Mouse (Mus musculus): Measurements from ENCODE around the gene Pmp22.

DNA sequence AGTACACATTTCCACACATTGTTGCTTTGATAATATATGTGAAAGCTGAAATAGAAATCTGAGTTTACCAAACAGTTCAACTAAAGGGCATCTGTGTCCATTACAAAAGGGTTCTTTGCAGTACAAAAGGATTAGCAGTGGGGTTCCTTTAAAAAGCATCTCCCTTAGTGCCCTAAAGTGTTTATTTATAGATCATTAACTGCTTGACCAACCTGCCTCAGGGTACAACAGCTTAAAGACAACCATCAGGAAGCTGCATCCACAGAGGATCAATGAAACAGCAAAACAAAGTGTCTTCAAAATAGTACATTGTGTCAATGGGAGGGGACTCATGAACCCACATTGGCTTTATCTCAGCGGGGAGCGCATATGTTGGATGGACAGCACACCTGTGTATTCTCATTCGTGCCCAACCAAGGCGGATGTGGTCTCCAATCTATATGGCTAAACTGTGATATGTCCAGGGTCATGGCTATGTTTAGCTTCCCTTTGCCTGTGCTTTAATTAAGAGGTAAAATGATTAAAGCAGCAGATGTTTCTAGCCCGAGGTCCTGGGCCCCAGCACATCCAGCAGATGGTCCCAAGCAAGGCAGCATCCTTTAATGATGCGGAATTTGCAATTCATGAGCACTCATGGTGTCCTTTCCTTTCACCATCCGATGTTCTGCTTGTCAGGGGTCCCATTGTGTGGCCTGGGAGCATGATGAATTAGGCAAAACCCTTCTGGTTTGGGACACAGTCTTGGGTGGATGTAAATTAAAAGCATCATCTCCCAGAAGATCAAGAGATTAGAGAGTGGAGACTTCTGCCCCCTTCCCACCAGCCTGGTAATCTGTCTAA lies 51.7 kb downstream of the Pmp22 start:
- no peak for TF ChIP-seq CTCF (IDR thresholded peaks at IDR 0.05; ENCODE audit: low read depth)
- no peak for TF ChIP-seq EP300 (IDR thresholded peaks at IDR 0.05; ENCODE audit: low read depth)

All from liver, embryonic 14.5 days (tissue).